Mouse (Mus musculus): ENCODE results near the gene Slc35b3. TPM values are rescaled to one million over a fixed set of nuclear protein-coding genes. Genes with fewer than 3 reads are reported as not detected.
A peak's percentile ranks its signal among the peaks of the same experiment; 100 is the strongest.

Slc35b3 gene
- polyA plus RNA-seq, 1 experiment from 2014 or later, result 34.6 TPM

GRCm38 (mm10) chr13:38971047-38971446 is 10.4 kb upstream of the Slc35b3 start:
- no peaks in the 10 kb centered on the region for H3K9me3 ChIP-seq
- H3K36me3 ChIP-seq, result no peaks in the 10 kb centered on the region
- no peaks in the 10 kb centered on the region for H3K4me1 ChIP-seq
- H3K4me2 ChIP-seq, result no peak overlapping the region
- H3K9ac ChIP-seq, result no peak overlapping the region
- 75% methylated on average over 4 of the region's 4 CpGs for WGBS
- H3K4me3 ChIP-seq, result no peak overlapping the region
- ATAC-seq (ENCODE audit: borderline replicate concordance, extremely low read depth, low FRiP score, low TSS enrichment), result no peak
- no peaks in the 10 kb centered on the region for H3K27me3 ChIP-seq
- H3K27ac ChIP-seq, result no peak overlapping the region

- ATAC-seq (ENCODE audit: borderline replicate concordance, extremely low read depth, low FRiP score, low TSS enrichment), result no peak
- no peaks in the 10 kb centered on the region for H3K9me3 ChIP-seq
- H3K4me2 ChIP-seq, result no peak overlapping the region
- no peak overlapping the region for H3K27ac ChIP-seq
- H3K27me3 ChIP-seq, result no peaks in the 10 kb centered on the region
- H3K36me3 ChIP-seq, result no peaks in the 10 kb centered on the region
- no peaks in the 10 kb centered on the region for H3K4me1 ChIP-seq
- no peak overlapping the region for H3K9ac ChIP-seq
- no peak overlapping the region for H3K4me3 ChIP-seq
- WGBS, result 72% methylated on average over 1 of the region's 1 CpGs
These were observed 6.8 kb upstream of the Slc35b3 start for GRCm38 (mm10) chr13:38967518-38967917.

DNA sequence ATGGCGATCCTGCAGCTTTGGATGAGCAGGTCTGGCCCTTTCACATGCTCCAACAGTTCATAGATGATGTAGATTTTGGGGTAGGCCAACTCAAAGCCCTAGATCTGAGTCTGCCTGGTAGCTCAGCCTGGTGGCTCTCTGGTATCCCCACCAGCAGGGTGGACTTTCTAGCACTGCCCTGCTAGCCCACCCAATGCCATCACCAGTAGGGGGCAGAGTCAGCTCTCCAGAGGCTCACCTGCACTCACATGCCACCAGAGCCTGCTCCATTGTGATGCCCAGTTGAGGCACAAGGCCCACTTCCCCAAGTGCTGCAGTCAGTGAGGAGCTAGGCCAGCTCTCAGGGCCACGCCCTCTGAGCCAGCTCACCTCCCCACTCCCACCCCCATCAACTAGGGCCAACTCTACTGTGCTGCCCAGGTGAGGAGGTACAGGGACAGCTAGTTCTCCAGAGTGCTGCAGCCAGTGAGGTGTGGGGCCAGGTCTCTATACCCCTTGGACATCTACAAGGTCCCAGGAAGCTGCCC is 6.3 kb upstream of the Slc35b3 start:
- H3K9ac ChIP-seq, result no peak overlapping the region
- H3K4me3 ChIP-seq, result no peak overlapping the region
- 92% methylated on average over 2 of the region's 2 CpGs for WGBS
- H3K4me2 ChIP-seq, result no peak overlapping the region
- H3K27ac ChIP-seq, result no peak overlapping the region
- no peak; the same call in 1 of the 2 replicates for ATAC-seq (ENCODE audit: borderline replicate concordance, extremely low read depth, low FRiP score, low TSS enrichment)
- no peaks in the 10 kb centered on the region for H3K9me3 ChIP-seq
- H3K27me3 ChIP-seq, result no peaks in the 10 kb centered on the region
- H3K36me3 ChIP-seq, result no peaks in the 10 kb centered on the region
- no peaks in the 10 kb centered on the region for H3K4me1 ChIP-seq

DNA sequence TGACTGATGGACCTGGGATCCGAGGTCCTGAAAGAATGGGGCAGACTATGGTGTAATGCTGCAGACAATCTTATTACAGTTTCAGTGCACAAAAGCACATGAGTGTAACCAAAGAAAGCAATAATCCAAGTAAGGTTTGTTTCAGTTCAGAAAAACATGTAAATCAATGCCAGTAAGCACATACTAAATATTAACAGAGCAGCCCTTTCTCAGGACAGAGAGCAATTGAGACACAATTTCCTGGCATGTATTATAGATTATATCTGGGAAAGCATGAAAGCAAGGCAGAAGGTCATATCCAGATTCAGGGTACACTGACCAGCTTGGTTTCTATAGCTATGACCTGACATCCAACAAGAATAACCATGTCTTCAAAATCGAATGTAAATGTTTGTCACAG is 2.1 kb upstream of the Slc35b3 start:
- no peaks in the 10 kb centered on the region for H3K36me3 ChIP-seq
- H3K4me1 ChIP-seq, result peaks cover 21% of the 10 kb centered on the region
- no peak overlapping the region for H3K27ac ChIP-seq
- ATAC-seq (ENCODE audit: borderline replicate concordance, extremely low read depth, low FRiP score, low TSS enrichment), result no peak
- H3K27me3 ChIP-seq, result no peaks in the 10 kb centered on the region
- H3K4me2 ChIP-seq, result no peak overlapping the region
- no peak overlapping the region for H3K4me3 ChIP-seq
- H3K9ac ChIP-seq, result no peak overlapping the region
- H3K9me3 ChIP-seq, result no peaks in the 10 kb centered on the region
- WGBS, result 76% methylated on average over 2 of the region's 2 CpGs

DNA sequence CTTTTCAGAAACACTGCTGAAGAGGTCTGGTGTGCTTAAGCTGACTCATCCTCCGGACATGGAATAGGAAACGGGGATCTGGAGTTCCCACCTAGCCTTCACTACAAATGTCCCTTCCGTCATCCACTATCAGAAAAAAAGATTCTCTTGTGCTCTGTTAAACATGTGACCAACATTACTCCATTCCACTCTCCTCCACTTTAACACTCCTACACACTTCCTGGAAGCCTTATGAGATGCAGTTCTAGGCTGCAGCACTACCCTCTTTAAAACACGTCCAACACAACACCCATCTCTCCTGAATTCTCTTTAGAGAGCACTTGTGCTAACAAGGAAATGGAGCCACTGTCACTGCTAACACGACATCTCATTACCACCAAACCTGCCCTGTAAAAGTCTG is 2.6 kb downstream of the Slc35b3 start:
- Histone ChIP-seq H3K4me2 (no peak overlapping the region; the same call in 1 of the 2 replicates), H3K27me3 (no peaks in the 10 kb centered on the region), H3K27ac (no peak overlapping the region), H3K4me3 (no peak overlapping the region), H3K4me1 (peaks cover 30% of the 10 kb centered on the region), H3K9me3 (no peaks in the 10 kb centered on the region), H3K9ac (no peak overlapping the region), H3K36me3 (peaks cover 17% of the 10 kb centered on the region)
- no peak for ATAC-seq (ENCODE audit: borderline replicate concordance, extremely low read depth, low FRiP score, low TSS enrichment)
- 58% methylated on average over 5 of the region's 5 CpGs for WGBS

- H3K36me3 ChIP-seq, result peaks cover 46% of the 10 kb centered on the region
- no peak overlapping the region for H3K9ac ChIP-seq
- no peaks in the 10 kb centered on the region for H3K9me3 ChIP-seq
- no peak overlapping the region for H3K4me3 ChIP-seq
- H3K27me3 ChIP-seq, result no peaks in the 10 kb centered on the region
- H3K4me2 ChIP-seq, result no peak overlapping the region
- no peaks in the 10 kb centered on the region for H3K4me1 ChIP-seq
- ATAC-seq (ENCODE audit: borderline replicate concordance, extremely low read depth, low FRiP score, low TSS enrichment), result no peak
- 70% methylated on average over 3 of the region's 3 CpGs for WGBS
- H3K27ac ChIP-seq, result 0 out of 2 replicates have a peak overlapping the region, but pooled peaks have one; percentile 10
These were observed 14.2 kb downstream of the Slc35b3 start for GRCm38 (mm10) chr13:38946296-38947012.

- Histone ChIP-seq H3K27me3 (no peaks in the 10 kb centered on the region), H3K27ac (no peak overlapping the region)
These were observed 14.9 kb downstream of the Slc35b3 start for GRCm38 (mm10) chr13:38945767-38946166.

GRCm38 (mm10) chr13:38944951-38945350 is 15.7 kb downstream of the Slc35b3 start:
- Histone ChIP-seq H3K27me3 (no peaks in the 10 kb centered on the region), H3K4me3 (no peak overlapping the region), H3K27ac (no peak overlapping the region), H3K9ac (no peak overlapping the region), H3K36me3 (peaks cover 53% of the 10 kb centered on the region), H3K9me3 (no peaks in the 10 kb centered on the region), H3K4me2 (no peak overlapping the region), H3K4me1 (no peaks in the 10 kb centered on the region)
- no peak for ATAC-seq (ENCODE audit: borderline replicate concordance, extremely low read depth, low FRiP score, low TSS enrichment)
- 83% methylated on average over 6 of the region's 6 CpGs for WGBS

More at GRCm38 (mm10) chr13:38945767-38946166, 14.9 kb downstream of the Slc35b3 start:
- no peak for ATAC-seq (ENCODE audit: borderline replicate concordance, extremely low read depth, low FRiP score, low TSS enrichment)
- no peak overlapping the region for H3K9ac ChIP-seq
- 45% methylated on average over 1 of the region's 1 CpGs for WGBS
- H3K4me2 ChIP-seq, result no peak overlapping the region
- no peaks in the 10 kb centered on the region for H3K4me1 ChIP-seq
- H3K36me3 ChIP-seq, result peaks cover 52% of the 10 kb centered on the region
- no peak overlapping the region for H3K4me3 ChIP-seq
- H3K9me3 ChIP-seq, result no peaks in the 10 kb centered on the region

- 79% methylated on average over 4 of the region's 4 CpGs for WGBS
- no peak overlapping the region for H3K9ac ChIP-seq
- peaks cover 48% of the 10 kb centered on the region for H3K36me3 ChIP-seq
- H3K27ac ChIP-seq, result no peak overlapping the region
- no peaks in the 10 kb centered on the region for H3K4me1 ChIP-seq
- no peaks in the 10 kb centered on the region for H3K9me3 ChIP-seq
- H3K4me2 ChIP-seq, result no peak overlapping the region
- H3K27me3 ChIP-seq, result no peaks in the 10 kb centered on the region
- no peak overlapping the region for H3K4me3 ChIP-seq
- ATAC-seq (ENCODE audit: borderline replicate concordance, extremely low read depth, low FRiP score, low TSS enrichment), result no peak
These were observed 18.9 kb downstream of the Slc35b3 start for GRCm38 (mm10) chr13:38941786-38942185.

- WGBS, result 90% methylated on average over 19 of the region's 19 CpGs
- Histone ChIP-seq H3K27me3 (no peaks in the 10 kb centered on the region), H3K9me3 (no peaks in the 10 kb centered on the region), H3K4me1 (no peaks in the 10 kb centered on the region), H3K9ac (no peak overlapping the region), H3K36me3 (peaks cover 48% of the 10 kb centered on the region), H3K27ac (no peak overlapping the region), H3K4me2 (no peak overlapping the region), H3K4me3 (no peak overlapping the region)
- ATAC-seq (ENCODE audit: borderline replicate concordance, extremely low read depth, low FRiP score, low TSS enrichment), result no peak
These were observed 19.4 kb downstream of the Slc35b3 start for GRCm38 (mm10) chr13:38941280-38941679.

- Histone ChIP-seq H3K27ac (no peak overlapping the region), H3K9ac (no peak overlapping the region), H3K27me3 (no peaks in the 10 kb centered on the region), H3K4me2 (no peak overlapping the region), H3K4me1 (no peaks in the 10 kb centered on the region), H3K4me3 (no peak overlapping the region), H3K9me3 (no peaks in the 10 kb centered on the region), H3K36me3 (peaks cover 53% of the 10 kb centered on the region)
- 89% methylated on average over 2 of the region's 2 CpGs for WGBS
- ATAC-seq (ENCODE audit: borderline replicate concordance, extremely low read depth, low FRiP score, low TSS enrichment), result no peak
These were observed 22.2 kb downstream of the Slc35b3 start for GRCm38 (mm10) chr13:38938433-38938832.

DNA sequence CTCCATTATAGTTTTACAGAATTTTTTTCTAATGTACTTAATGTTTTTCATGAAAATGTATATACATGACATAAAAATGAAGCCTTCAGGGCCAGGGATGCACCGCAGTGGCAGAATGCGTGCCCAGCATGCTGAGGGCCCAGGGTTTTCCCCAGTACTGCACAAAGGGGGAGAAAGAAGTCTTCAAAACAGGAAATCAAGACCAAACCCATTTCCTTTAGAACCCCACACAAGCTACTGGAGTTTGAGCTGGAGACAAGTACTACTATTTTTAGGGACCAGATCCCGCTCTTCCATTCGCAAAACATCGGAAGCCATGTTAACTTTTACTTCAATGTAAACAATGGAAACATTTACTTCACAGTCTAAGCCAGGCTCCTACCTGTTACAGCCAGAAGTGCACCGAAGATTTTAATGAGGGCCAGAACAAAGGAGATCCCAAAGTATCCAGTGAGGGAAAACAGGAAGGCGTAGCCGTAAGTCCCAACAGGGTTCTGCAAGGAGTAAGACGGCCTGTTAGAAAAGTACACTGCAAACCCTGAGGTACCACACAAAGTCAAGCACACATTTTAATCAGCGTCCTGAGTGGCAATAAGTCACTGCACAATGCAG is 23.7 kb downstream of the Slc35b3 start:
- Histone ChIP-seq H3K27ac (no peak overlapping the region), H3K4me3 (no peak overlapping the region), H3K36me3 (peaks cover 55% of the 10 kb centered on the region), H3K4me1 (no peaks in the 10 kb centered on the region), H3K9ac (no peak overlapping the region), H3K9me3 (no peaks in the 10 kb centered on the region), H3K4me2 (no peak overlapping the region), H3K27me3 (no peaks in the 10 kb centered on the region)
- ATAC-seq (ENCODE audit: borderline replicate concordance, extremely low read depth, low FRiP score, low TSS enrichment), result 0 out of 2 replicates have a peak, but pooled peaks have one; percentile 42
- 78% methylated on average over 10 of the region's 10 CpGs for WGBS
